16 mouse cellular contexts compared by ENCODE assay signal in genomic region chr8:23314275-23315123, GRCm38 (mm10).
DNase-seq lines count a peak whose midpoint lies in the region; ATAC-seq and TF ChIP-seq lines count a peak whose summit lies in the region.
"Had no signal": no experiment of that assay in that cellular context is flagged by ENCODE, and none has a peak within 500 bp of the region (broad histone marks: within the 10 kb centered on the region; RNA-seq: fewer than 3 reads in every experiment).

No protein-coding gene starts in this region.

- peak overlapping the region; percentile 15; the same call in 1 of the 2 replicates for H3K4me2 ChIP-seq in heart, embryonic 16.5 days (ENCODE audit: low read depth, low read length)
- peak overlapping the region; percentile 25 for H3K4me2 ChIP-seq in limb, embryonic 13.5 days (replicated peaks)
- no peak overlapping the region for H3K4me2 ChIP-seq in stomach, embryonic 15.5 days
- H3K4me2 ChIP-seq: midbrain, embryonic 12.5 days had no signal

- WGBS in heart, embryonic 16.5 days, result 45% methylated on average over 16 of the region's 16 CpGs
- 41% methylated on average over 16 of the region's 16 CpGs for WGBS in limb, embryonic 13.5 days
- WGBS in limb, embryonic 10.5 days, result 80% methylated on average over 16 of the region's 16 CpGs
- 45% methylated on average over 16 of the region's 16 CpGs for WGBS in stomach, embryonic 15.5 days

- no peak for ATAC-seq in heart, embryonic 16.5 days (replicated peaks; ENCODE audit: extremely low read depth, insufficient read depth, low FRiP score)
- ATAC-seq in limb, embryonic 13.5 days (ENCODE audit: low FRiP score, low read depth), result peak; percentile 48
- no peak for ATAC-seq in stomach, embryonic 15.5 days (ENCODE audit: insufficient read depth, low FRiP score, low read depth)

- peaks cover 5% of the 10 kb centered on the region; the same call in 1 of the 2 replicates for H3K4me1 ChIP-seq in heart, embryonic 16.5 days (ENCODE audit: control insufficient read depth, insufficient read depth, low read length)
- peaks cover 18% of the 10 kb centered on the region for H3K4me1 ChIP-seq in limb, embryonic 13.5 days
- no peaks in the 10 kb centered on the region for H3K4me1 ChIP-seq in limb, embryonic 10.5 days
- H3K4me1 ChIP-seq in embryonic fibroblast, embryonic 13.5 days (ENCODE audit: control insufficient read depth, insufficient read depth, low read length), result no peaks in the 10 kb centered on the region
- peaks cover 3% of the 10 kb centered on the region; the same call in 1 of the 2 replicates for H3K4me1 ChIP-seq in stomach, embryonic 15.5 days
- H3K4me1 ChIP-seq: midbrain, embryonic 12.5 days had no signal

- H3K4me3 ChIP-seq in heart, embryonic 16.5 days (ENCODE audit: low read length), result no peak overlapping the region
- no peak overlapping the region for H3K4me3 ChIP-seq in limb, embryonic 13.5 days
- H3K4me3 ChIP-seq in limb, embryonic 10.5 days, result no peak overlapping the region
- H3K4me3 ChIP-seq in embryonic fibroblast, embryonic 13.5 days (ENCODE audit: insufficient read depth, low read length), result no peak overlapping the region
- no peak overlapping the region for H3K4me3 ChIP-seq in stomach, embryonic 15.5 days (replicated peaks)
- H3K4me3 ChIP-seq: midbrain, embryonic 12.5 days; myocyte had no signal

- no peak overlapping the region for H3K27ac ChIP-seq in heart, embryonic 16.5 days (ENCODE audit: low read length)
- H3K27ac ChIP-seq in limb, embryonic 13.5 days, result no peak overlapping the region
- H3K27ac ChIP-seq in limb, embryonic 10.5 days, result no peak overlapping the region
- H3K27ac ChIP-seq in embryonic fibroblast, embryonic 13.5 days (ENCODE audit: insufficient read depth, low read length), result peak overlapping the region; percentile 87
- H3K27ac ChIP-seq in stomach, embryonic 15.5 days, result peak overlapping the region; percentile 59
- H3K27ac ChIP-seq: midbrain, embryonic 12.5 days had no signal

- H3K27me3 ChIP-seq in heart, embryonic 16.5 days (ENCODE audit: control insufficient read depth, insufficient read depth, low read length), result no peaks in the 10 kb centered on the region
- H3K27me3 ChIP-seq in limb, embryonic 13.5 days, result no peaks in the 10 kb centered on the region
- H3K27me3 ChIP-seq in limb, embryonic 10.5 days (ENCODE audit: low read depth, poor library complexity, severe bottlenecking), result no peaks in the 10 kb centered on the region
- H3K27me3 ChIP-seq in stomach, embryonic 15.5 days (replicated peaks), result no peaks in the 10 kb centered on the region
- H3K27me3 ChIP-seq: midbrain, embryonic 12.5 days had no signal

- TF ChIP-seq CTCF in embryonic fibroblast, embryonic 13.5 days (IDR thresholded peaks at IDR 0.05; ENCODE audit: borderline replicate concordance, insufficient read depth, low read length), result no peak

- intact Hi-C loops in heart, postnatal 10 days (cut with DNase I), result no loop called here

- TF ChIP-seq POLR2A in embryonic fibroblast, embryonic 13.5 days (IDR thresholded peaks at IDR 0.05; ENCODE audit: low read depth, low read length), result no peak

- H3K36me3 ChIP-seq in heart, embryonic 16.5 days (ENCODE audit: control insufficient read depth, insufficient read depth), result no peaks in the 10 kb centered on the region
- H3K36me3 ChIP-seq in limb, embryonic 13.5 days, result no peaks in the 10 kb centered on the region
- no peaks in the 10 kb centered on the region for H3K36me3 ChIP-seq in limb, embryonic 10.5 days
- no peaks in the 10 kb centered on the region for H3K36me3 ChIP-seq in stomach, embryonic 15.5 days
- H3K36me3 ChIP-seq: midbrain, embryonic 12.5 days had no signal

- peaks cover 4% of the 10 kb centered on the region; the same call in 1 of the 2 replicates for H3K9me3 ChIP-seq in heart, embryonic 16.5 days (replicated peaks; ENCODE audit: control insufficient read depth, low read length)
- peaks cover 4% of the 10 kb centered on the region; the same call in 1 of the 2 replicates for H3K9me3 ChIP-seq in limb, embryonic 13.5 days
- H3K9me3 ChIP-seq in limb, embryonic 10.5 days (replicated peaks), result peaks cover 3% of the 10 kb centered on the region; the same call in 1 of the 2 replicates
- H3K9me3 ChIP-seq in stomach, embryonic 15.5 days, result peaks cover 4% of the 10 kb centered on the region; the same call in 1 of the 2 replicates

- H3K9ac ChIP-seq in heart, embryonic 16.5 days (ENCODE audit: low read length), result no peak overlapping the region
- no peak overlapping the region for H3K9ac ChIP-seq in limb, embryonic 13.5 days
- no peak overlapping the region for H3K9ac ChIP-seq in stomach, embryonic 15.5 days
- H3K9ac ChIP-seq: midbrain, embryonic 12.5 days had no signal

- no peak for DNase-seq in heart, postnatal 10 days
- DNase-seq in limb, embryonic 10.5 days (ENCODE audit: low spot score), result no peak
- DNase-seq in cerebellum, adult 11-12 months, result no peak
- DNase-seq in c-Kit-positive CD71-positive TER-119-positive erythroid progenitor cells, embryonic 14.5 days (ENCODE audit: low spot score), result no peak
- DNase-seq: cerebellum, adult 9-11 months; embryo, embryonic 11 days; heart, adult 11 months; heart, postnatal 14 days; lung, postnatal 10 days; thymus, postnatal 36 days had no signal

Comparison
In these comparisons a context has a peak if more than half of its experiments do, and no peak if none do; other contexts are left out.
1. H3K27ac ChIP-seq: peak in embryonic fibroblast, embryonic 13.5 days (single experiment) and stomach, embryonic 15.5 days (single experiment); none in heart, embryonic 16.5 days (single experiment), limb, embryonic 13.5 days (single experiment) and limb, embryonic 10.5 days (single experiment).